Mouse (Mus musculus): ENCODE data around the gene Rwdd3. TPM values are rescaled to one million over a fixed set of nuclear protein-coding genes. Genes with fewer than 3 reads are reported as not detected.

Gene Rwdd3
- total RNA-seq, 2 experiments from 2014 or later: 6.5 TPM; not detected in 1

Other genes with a start within 250 kb of the Rwdd3 start
- gene Tmem56, start 111.4 kb upstream of the Rwdd3 start, total RNA-seq (2015; ENCODE audit: low replicate concordance): 11.0 and 16.3 TPM in 2 replicates
- 14.1 and 16.7 TPM in 2 replicates for gene Tmem56, start 111.4 kb upstream of the Rwdd3 start, total RNA-seq (2017; ENCODE audit: low replicate concordance)
- gene Alg14, start 120.1 kb upstream of the Rwdd3 start, total RNA-seq (2015; ENCODE audit: low replicate concordance): 0.84 and 3.1 TPM in 2 replicates
- 1.8 and 3.1 TPM in 2 replicates for gene Alg14, start 120.1 kb upstream of the Rwdd3 start, total RNA-seq (2017; ENCODE audit: low replicate concordance)

Data from erythroblast, adult 5-6 weeks (primary cell).